Comparison of ENCODE assay signal across 20 mouse cellular contexts in the genomic region with DNA sequence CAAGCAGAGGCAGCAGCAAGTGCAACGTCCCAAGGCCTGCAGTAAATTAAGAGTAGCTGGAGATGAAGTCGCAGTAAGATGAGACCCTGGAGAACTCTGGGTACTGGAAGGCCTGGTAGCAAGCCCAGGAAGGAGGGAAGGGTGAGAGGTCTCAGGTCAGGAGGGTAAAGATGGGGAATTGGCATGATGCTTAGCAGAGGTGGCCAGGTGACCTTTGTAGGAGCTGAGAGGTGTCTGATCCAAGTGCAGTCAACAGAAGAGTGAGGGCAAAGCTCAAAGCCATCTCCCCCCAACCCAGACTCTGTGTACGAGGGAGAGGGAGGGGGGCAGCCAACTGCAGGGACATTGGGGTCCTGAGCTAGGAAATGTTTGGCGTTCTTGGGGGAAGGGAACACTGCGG. TPM values are rescaled to one million over a fixed set of nuclear protein-coding genes. Genes with fewer than 3 reads are reported as not detected.
A peak's percentile ranks its signal among the peaks of the same experiment; 100 is the strongest.
DNase-seq lines count a peak whose midpoint lies in the region; ATAC-seq lines count a peak whose summit lies in the region.
"Had no signal": no experiment of that assay in that cellular context is flagged by ENCODE, and none has a peak within 500 bp of the region (broad histone marks: within the 10 kb centered on the region; RNA-seq: fewer than 3 reads in every experiment).

No protein-coding gene starts in this region.

- H3K27ac ChIP-seq in hindbrain, embryonic 13.5 days = no peak overlapping the region
- no peak overlapping the region for H3K27ac ChIP-seq in hindbrain, embryonic 11.5 days (ENCODE audit: low read depth, low read length)
- no peak overlapping the region for H3K27ac ChIP-seq in kidney, embryonic 16.5 days (ENCODE audit: low read length)
- 0 out of 2 replicates have a peak overlapping the region, but pooled peaks have one; percentile 28 for H3K27ac ChIP-seq in midbrain, embryonic 10.5 days (replicated peaks)
- H3K27ac ChIP-seq in midbrain, embryonic 15.5 days = no peak overlapping the region
- H3K27ac ChIP-seq: embryonic facial prominence, embryonic 13.5 days; forebrain, embryonic 12.5 days; heart, embryonic 10.5 days; heart, embryonic 15.5 days; hindbrain, embryonic 15.5 days had no signal

- 58% methylated on average over 5 of the region's 5 CpGs for WGBS in hindbrain, embryonic 13.5 days
- 64% methylated on average over 5 of the region's 5 CpGs for WGBS in hindbrain, embryonic 11.5 days
- 37% methylated on average over 5 of the region's 5 CpGs for WGBS in kidney, embryonic 16.5 days
- 65% methylated on average over 5 of the region's 5 CpGs for WGBS in midbrain, embryonic 10.5 days
- 50% methylated on average over 5 of the region's 5 CpGs for WGBS in midbrain, embryonic 15.5 days

- no peaks in the 10 kb centered on the region for H3K9me3 ChIP-seq in hindbrain, embryonic 13.5 days
- no peaks in the 10 kb centered on the region for H3K9me3 ChIP-seq in hindbrain, embryonic 11.5 days (ENCODE audit: control insufficient read depth, low read length)
- no peaks in the 10 kb centered on the region for H3K9me3 ChIP-seq in kidney, embryonic 16.5 days (ENCODE audit: low read length)
- no peaks in the 10 kb centered on the region for H3K9me3 ChIP-seq in midbrain, embryonic 10.5 days (replicated peaks)
- no peaks in the 10 kb centered on the region for H3K9me3 ChIP-seq in midbrain, embryonic 15.5 days
- H3K9me3 ChIP-seq: embryonic facial prominence, embryonic 13.5 days; forebrain, embryonic 12.5 days; heart, embryonic 10.5 days; heart, embryonic 15.5 days; hindbrain, embryonic 15.5 days had no signal

- no peak for ATAC-seq in hindbrain, embryonic 13.5 days (ENCODE audit: low FRiP score)
- ATAC-seq in hindbrain, embryonic 11.5 days (ENCODE audit: low FRiP score) = no peak
- ATAC-seq in kidney, embryonic 16.5 days (ENCODE audit: low FRiP score, low TSS enrichment) = no peak
- ATAC-seq in midbrain, embryonic 15.5 days (replicated peaks) = no peak
- ATAC-seq: forebrain, embryonic 16.5 days had no signal

- peaks cover 41% of the 10 kb centered on the region for H3K27me3 ChIP-seq in hindbrain, embryonic 13.5 days
- H3K27me3 ChIP-seq in hindbrain, embryonic 11.5 days (ENCODE audit: control insufficient read depth, insufficient read depth, low read length) = peaks cover 22% of the 10 kb centered on the region
- H3K27me3 ChIP-seq in kidney, embryonic 16.5 days (ENCODE audit: insufficient read depth, low read length) = peaks cover 15% of the 10 kb centered on the region
- peaks cover 39% of the 10 kb centered on the region for H3K27me3 ChIP-seq in midbrain, embryonic 10.5 days (ENCODE audit: low read depth, poor library complexity, severe bottlenecking)
- peaks cover 20% of the 10 kb centered on the region for H3K27me3 ChIP-seq in midbrain, embryonic 15.5 days (replicated peaks)

- no peak overlapping the region for H3K4me2 ChIP-seq in hindbrain, embryonic 13.5 days
- H3K4me2 ChIP-seq in hindbrain, embryonic 11.5 days (replicated peaks; ENCODE audit: low read depth, low read length) = no peak overlapping the region
- H3K4me2 ChIP-seq in kidney, embryonic 16.5 days (replicated peaks; ENCODE audit: low read depth, low read length) = no peak overlapping the region
- H3K4me2 ChIP-seq in midbrain, embryonic 15.5 days = no peak overlapping the region
- H3K4me2 ChIP-seq: embryonic facial prominence, embryonic 13.5 days; forebrain, embryonic 12.5 days; heart, embryonic 15.5 days; hindbrain, embryonic 15.5 days had no signal

- no peak overlapping the region for H3K4me3 ChIP-seq in hindbrain, embryonic 13.5 days
- H3K4me3 ChIP-seq in hindbrain, embryonic 11.5 days (ENCODE audit: low read depth, low read length) = no peak overlapping the region
- H3K4me3 ChIP-seq in kidney, embryonic 16.5 days (ENCODE audit: low read length) = no peak overlapping the region
- no peak overlapping the region for H3K4me3 ChIP-seq in midbrain, embryonic 10.5 days
- H3K4me3 ChIP-seq in midbrain, embryonic 15.5 days = no peak overlapping the region
- H3K4me3 ChIP-seq: embryonic facial prominence, embryonic 13.5 days; forebrain, embryonic 12.5 days; heart, embryonic 10.5 days; heart, embryonic 15.5 days; hindbrain, embryonic 15.5 days had no signal

- H3K4me1 ChIP-seq in hindbrain, embryonic 13.5 days (replicated peaks) = peaks cover 10% of the 10 kb centered on the region
- H3K4me1 ChIP-seq in hindbrain, embryonic 11.5 days (replicated peaks; ENCODE audit: control insufficient read depth, insufficient read depth, low read length) = peaks cover 3% of the 10 kb centered on the region; the same call in 1 of the 2 replicates
- H3K4me1 ChIP-seq in kidney, embryonic 16.5 days (ENCODE audit: insufficient read depth, low read length) = peaks cover 12% of the 10 kb centered on the region
- H3K4me1 ChIP-seq in midbrain, embryonic 10.5 days = peaks cover 24% of the 10 kb centered on the region
- peaks cover 7% of the 10 kb centered on the region for H3K4me1 ChIP-seq in midbrain, embryonic 15.5 days

- H3K36me3 ChIP-seq in hindbrain, embryonic 13.5 days = no peaks in the 10 kb centered on the region
- no peaks in the 10 kb centered on the region for H3K36me3 ChIP-seq in hindbrain, embryonic 11.5 days (ENCODE audit: control insufficient read depth, insufficient read depth, low read length)
- H3K36me3 ChIP-seq in kidney, embryonic 16.5 days (ENCODE audit: insufficient read depth, low read length) = no peaks in the 10 kb centered on the region
- no peaks in the 10 kb centered on the region for H3K36me3 ChIP-seq in midbrain, embryonic 10.5 days
- no peaks in the 10 kb centered on the region for H3K36me3 ChIP-seq in midbrain, embryonic 15.5 days (replicated peaks)
- H3K36me3 ChIP-seq: embryonic facial prominence, embryonic 13.5 days; forebrain, embryonic 12.5 days; heart, embryonic 10.5 days; heart, embryonic 15.5 days; hindbrain, embryonic 15.5 days had no signal

- no peak for DNase-seq in hindbrain, embryonic 11.5 days (ENCODE audit: low spot score)
- peak; percentile 42 to 50 for DNase-seq in kidney, adult 8-10 months
- DNase-seq in midbrain, embryonic 10.5 days (ENCODE audit: low spot score) = no peak
- DNase-seq: adrenal gland, adult 2 months; adrenal gland, postnatal 25 days; cerebellum, adult 18-20 months; cerebellum, adult 9-11 months; cerebellum, postnatal 36 days; gastrocnemius, postnatal 10 days; heart, adult 18-20 months; heart, postnatal 14 days had no signal

- peak overlapping the region; percentile 24; the same call in 1 of the 2 replicates for H3K9ac ChIP-seq in hindbrain, embryonic 13.5 days
- no peak overlapping the region for H3K9ac ChIP-seq in hindbrain, embryonic 11.5 days (ENCODE audit: low read depth, low read length)
- no peak overlapping the region for H3K9ac ChIP-seq in kidney, embryonic 16.5 days (replicated peaks; ENCODE audit: low read length)
- no peak overlapping the region for H3K9ac ChIP-seq in midbrain, embryonic 15.5 days
- H3K9ac ChIP-seq: embryonic facial prominence, embryonic 13.5 days; forebrain, embryonic 12.5 days; heart, embryonic 15.5 days; hindbrain, embryonic 15.5 days had no signal

RNA-seq across cellular contexts. Expression of a gene that starts 2.7 kb away (rescaled TPM):
- 5.2 and 7.7 TPM in 2 replicates for polyA plus RNA-seq in hindbrain, embryonic 13.5 days (2015; fragmentation: Nextera tagmentation; extraction: Ambion mirVana)
- 1.5 and 1.6 TPM in 2 replicates for polyA plus RNA-seq in hindbrain, embryonic 11.5 days (2014; fragmentation: Nextera tagmentation; extraction: Ambion mirVana)
- polyA plus RNA-seq in kidney, embryonic 16.5 days (2015; fragmentation: Nextera tagmentation; extraction: Ambion mirVana) = 1.2 and 1.6 TPM in 2 replicates
- polyA plus RNA-seq in midbrain, embryonic 10.5 days (2016; fragmentation: Nextera tagmentation; extraction: Ambion mirVana) = 1.5 and 2.4 TPM in 2 replicates
- polyA plus RNA-seq in midbrain, embryonic 15.5 days (2015; fragmentation: Nextera tagmentation; extraction: Ambion mirVana) = 8.0 and 8.6 TPM in 2 replicates

RNA-seq across cellular contexts. Expression of a gene that starts 4.1 kb away (rescaled TPM):
- 205 and 218 TPM in 2 replicates for polyA plus RNA-seq in hindbrain, embryonic 13.5 days (2015; fragmentation: Nextera tagmentation; extraction: Ambion mirVana)
- polyA plus RNA-seq in hindbrain, embryonic 11.5 days (2014; fragmentation: Nextera tagmentation; extraction: Ambion mirVana) = 304 and 330 TPM in 2 replicates
- polyA plus RNA-seq in kidney, embryonic 16.5 days (2015; fragmentation: Nextera tagmentation; extraction: Ambion mirVana) = 295 and 333 TPM in 2 replicates
- 282 and 358 TPM in 2 replicates for polyA plus RNA-seq in midbrain, embryonic 10.5 days (2016; fragmentation: Nextera tagmentation; extraction: Ambion mirVana)
- 127 and 133 TPM in 2 replicates for polyA plus RNA-seq in midbrain, embryonic 15.5 days (2015; fragmentation: Nextera tagmentation; extraction: Ambion mirVana)

RNA-seq across cellular contexts. Expression of a gene that starts 17.0 kb away (rescaled TPM):
- 38.7 and 38.9 TPM in 2 replicates for polyA plus RNA-seq in hindbrain, embryonic 13.5 days (2015; fragmentation: Nextera tagmentation; extraction: Ambion mirVana)
- 0.14 and 0.28 TPM in 2 replicates for polyA plus RNA-seq in hindbrain, embryonic 11.5 days (2014; fragmentation: Nextera tagmentation; extraction: Ambion mirVana)
- 0.12 and 0.35 TPM in 2 replicates for polyA plus RNA-seq in kidney, embryonic 16.5 days (2015; fragmentation: Nextera tagmentation; extraction: Ambion mirVana)
- 0.07 and 0.12 TPM in 2 replicates for polyA plus RNA-seq in midbrain, embryonic 10.5 days (2016; fragmentation: Nextera tagmentation; extraction: Ambion mirVana)
- 57.0 and 65.0 TPM in 2 replicates for polyA plus RNA-seq in midbrain, embryonic 15.5 days (2015; fragmentation: Nextera tagmentation; extraction: Ambion mirVana)
- polyA plus RNA-seq: heart, embryonic 10.5 days had no signal

RNA-seq across cellular contexts. Expression of a gene that starts 24.4 kb away (rescaled TPM):
- polyA plus RNA-seq in hindbrain, embryonic 13.5 days (2015; fragmentation: Nextera tagmentation; extraction: Ambion mirVana) = 17.2 and 18.4 TPM in 2 replicates
- 17.4 and 20.6 TPM in 2 replicates for polyA plus RNA-seq in hindbrain, embryonic 11.5 days (2014; fragmentation: Nextera tagmentation; extraction: Ambion mirVana)
- 32.0 and 32.6 TPM in 2 replicates for polyA plus RNA-seq in kidney, embryonic 16.5 days (2015; fragmentation: Nextera tagmentation; extraction: Ambion mirVana)
- polyA plus RNA-seq in midbrain, embryonic 10.5 days (2016; fragmentation: Nextera tagmentation; extraction: Ambion mirVana) = 26.8 and 27.6 TPM in 2 replicates
- 20.4 and 24.5 TPM in 2 replicates for polyA plus RNA-seq in midbrain, embryonic 15.5 days (2015; fragmentation: Nextera tagmentation; extraction: Ambion mirVana)

RNA-seq across cellular contexts. Expression of a gene that starts 30.0 kb away (rescaled TPM):
- polyA plus RNA-seq in hindbrain, embryonic 13.5 days (2015; fragmentation: Nextera tagmentation; extraction: Ambion mirVana) = 0.38 and 0.79 TPM in 2 replicates
- 2.9 and 3.5 TPM in 2 replicates for polyA plus RNA-seq in hindbrain, embryonic 11.5 days (2014; fragmentation: Nextera tagmentation; extraction: Ambion mirVana)
- polyA plus RNA-seq in kidney, embryonic 16.5 days (2015; fragmentation: Nextera tagmentation; extraction: Ambion mirVana) = not detected in 2 replicates
- 26.3 and 30.9 TPM in 2 replicates for polyA plus RNA-seq in midbrain, embryonic 10.5 days (2016; fragmentation: Nextera tagmentation; extraction: Ambion mirVana)
- 0.67 and 0.69 TPM in 2 replicates for polyA plus RNA-seq in midbrain, embryonic 15.5 days (2015; fragmentation: Nextera tagmentation; extraction: Ambion mirVana)
- polyA plus RNA-seq: adrenal gland, adult 2 months; embryonic facial prominence, embryonic 13.5 days; forebrain, embryonic 16.5 days; heart, embryonic 10.5 days; heart, embryonic 15.5 days had no signal

Comparison
In these comparisons a context has a peak if more than half of its experiments do, and no peak if none do; other contexts are left out.
1. RNA of a gene that starts 17.0 kb away (polyA plus RNA-seq): 57.0 to 65.0 TPM in midbrain, embryonic 15.5 days and 38.7 to 38.9 TPM in hindbrain, embryonic 13.5 days; 0.14 to 0.28 TPM in hindbrain, embryonic 11.5 days, 0.12 to 0.35 TPM in kidney, embryonic 16.5 days and 0.07 to 0.12 TPM in midbrain, embryonic 10.5 days; every median in the first group is over 10 times any median in the second.
2. DNase-seq: peak in kidney, adult 8-10 months (2 of 2); none in hindbrain, embryonic 11.5 days (single experiment) and midbrain, embryonic 10.5 days (single experiment).